Mouse (Mus musculus) lung, embryonic 14.5 days (tissue): Measurements from ENCODE around the gene Grin2a. TPM values are rescaled to one million over a fixed set of nuclear protein-coding genes. Genes with fewer than 3 reads are reported as not detected.

Source experiments
- ATAC-seq: fragments of 200-750 bp; cut with Nextera tagmentation; 2 replicates; pipeline ENCODE4 v1.8.0; 2017; ENCODE audit warnings: mild to moderate bottlenecking, moderate TSS enrichment, moderate library complexity; ENCODE audit not compliant: insufficient read depth
- DNase-seq: peaks from one replicate; pipeline ENCODE4 v3.0.0-alpha.2; 2015
- H3K27ac ChIP-seq: fragments of 300-500 bp; sonication (generic); 2 replicates; pipeline ENCODE4 v1.5.1; 2014; ENCODE audit warnings: low read depth, mild to moderate bottlenecking, moderate library complexity
- H3K27me3 ChIP-seq: fragments of 300-500 bp; sonication (generic); 2 replicates; pipeline ENCODE4 v1.6.1; 2014; ENCODE audit warnings: low read length, control low read depth; ENCODE audit not compliant: insufficient read depth
- H3K36me3 ChIP-seq: fragments of 300-500 bp; sonication (generic); 2 replicates; pipeline ENCODE4 v1.6.1; 2014; ENCODE audit warnings: control low read depth; ENCODE audit not compliant: insufficient read depth
- H3K4me1 ChIP-seq: fragments of 300-500 bp; sonication (generic); 2 replicates; pipeline ENCODE4 v1.6.1; 2014; ENCODE audit warnings: antibody characterized with exemption, control low read depth; ENCODE audit not compliant: insufficient read depth
- H3K4me2 ChIP-seq: fragments of 300-500 bp; sonication (generic); 2 replicates; pipeline ENCODE4 v1.6.1; 2014; ENCODE audit warnings: mild to moderate bottlenecking
- H3K4me3 ChIP-seq: fragments of 300-500 bp; sonication (generic); 2 replicates; pipeline ENCODE4 v1.5.1; 2014; ENCODE audit warnings: low read depth, low read length
- H3K9ac ChIP-seq: fragments of 300-500 bp; sonication (generic); 2 replicates; pipeline ENCODE4 v1.6.1; 2014
- H3K9me3 ChIP-seq: fragments of 300-500 bp; sonication (generic); 2 replicates; pipeline ENCODE4 v1.6.1; 2016; ENCODE audit warnings: low read depth, low read length, control low read depth
- CTCF ChIP-seq: IDR thresholded peaks from 2 replicates; pipeline ENCODE4 v1.5.1; 2016; ENCODE audit warnings: antibody characterized with exemption, low read depth
- WGBS: fragments of 180-500 bp; shearing (Covaris S2); extraction: QIAGEN DNeasy Blood & Tissue Kit; methylation state at CpG from one replicate; pipeline ENCODE4 v1.1.7; 2014; 5-methylcytosine and 5-hydroxymethylcytosine counted together
- polyA plus RNA-seq: library from polyadenylated mRNA; unstranded; fragments of >200 nt; fragmentation: Nextera tagmentation; extraction: Ambion mirVana; gene quantifications from 2 replicates; pipeline ENCODE4 v1.2.1, GENCODE M21; 2014

The Grin2a gene
- polyA plus RNA-seq, 1 experiment from 2014 or later: 0.01 TPM

DNA sequence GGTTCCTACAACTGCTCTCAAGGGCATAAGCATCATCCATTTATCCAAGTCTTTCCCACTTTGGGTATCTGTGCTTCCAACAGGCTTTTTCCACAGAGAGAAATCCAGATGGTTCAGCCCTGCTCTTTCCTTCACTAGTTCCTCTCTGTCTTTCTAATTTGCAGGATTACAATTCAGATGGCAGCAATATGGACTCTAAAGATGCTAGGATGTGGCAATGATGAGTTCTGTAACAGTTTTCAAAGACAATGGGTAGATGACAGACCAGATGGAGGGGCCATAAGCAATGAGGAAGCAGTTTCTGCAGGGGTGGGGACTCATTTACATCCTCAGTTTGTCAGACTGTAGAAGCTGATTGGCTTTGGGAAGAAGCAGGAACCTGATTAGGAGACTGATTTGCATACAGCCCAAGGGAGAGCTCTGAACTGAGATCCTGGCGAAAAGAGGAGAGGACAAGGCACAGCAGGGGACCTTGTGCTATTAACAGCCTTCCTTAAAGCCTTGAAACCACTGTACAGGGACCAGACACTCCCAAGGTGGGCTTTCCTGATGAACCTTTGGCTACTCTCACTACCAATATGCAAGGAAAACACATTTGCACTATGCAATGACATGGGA, 306.7 kb downstream of the Grin2a start:
- Histone ChIP-seq H3K9ac (no peak overlapping the region), H3K4me2 (no peak overlapping the region), H3K4me3 (no peak overlapping the region), H3K27me3 (no peaks in the 10 kb centered on the region), H3K27ac (no peak overlapping the region), H3K9me3 (no peaks in the 10 kb centered on the region), H3K4me1 (no peaks in the 10 kb centered on the region), H3K36me3 (no peaks in the 10 kb centered on the region)
- WGBS: 30% methylated on average over 1 of the region's 1 CpGs
- DNase-seq (no peak), ATAC-seq (no peak)
- no peak for TF ChIP-seq CTCF

DNA sequence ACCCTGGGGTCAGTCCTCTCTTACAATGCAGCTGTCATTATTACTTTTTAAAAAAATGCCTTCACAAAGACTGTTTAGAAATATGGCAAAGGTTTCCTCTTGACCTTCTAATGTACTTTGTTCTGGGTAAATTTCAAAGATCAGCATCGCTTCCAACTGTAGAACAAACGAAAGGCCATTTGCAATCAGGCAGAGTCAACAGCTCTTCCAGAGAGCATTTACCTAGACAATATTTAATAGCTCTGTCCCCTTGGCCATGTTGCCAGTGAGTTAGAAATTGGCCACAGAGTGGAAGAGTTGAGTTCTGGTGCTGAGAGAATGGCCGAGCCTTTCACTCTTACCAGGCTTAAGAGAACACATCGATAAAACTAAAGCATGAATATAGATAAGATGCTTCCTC, 314.8 kb downstream of the Grin2a start:
- Histone ChIP-seq H3K27ac (no peak overlapping the region), H3K9me3 (no peaks in the 10 kb centered on the region), H3K9ac (no peak overlapping the region), H3K4me2 (no peak overlapping the region), H3K27me3 (no peaks in the 10 kb centered on the region), H3K4me3 (no peak overlapping the region), H3K36me3 (no peaks in the 10 kb centered on the region), H3K4me1 (no peaks in the 10 kb centered on the region)
- 65% methylated on average over 4 of the region's 4 CpGs for WGBS
- ATAC-seq: no peak
- TF ChIP-seq CTCF: no peak
- DNase-seq: no peak

DNA sequence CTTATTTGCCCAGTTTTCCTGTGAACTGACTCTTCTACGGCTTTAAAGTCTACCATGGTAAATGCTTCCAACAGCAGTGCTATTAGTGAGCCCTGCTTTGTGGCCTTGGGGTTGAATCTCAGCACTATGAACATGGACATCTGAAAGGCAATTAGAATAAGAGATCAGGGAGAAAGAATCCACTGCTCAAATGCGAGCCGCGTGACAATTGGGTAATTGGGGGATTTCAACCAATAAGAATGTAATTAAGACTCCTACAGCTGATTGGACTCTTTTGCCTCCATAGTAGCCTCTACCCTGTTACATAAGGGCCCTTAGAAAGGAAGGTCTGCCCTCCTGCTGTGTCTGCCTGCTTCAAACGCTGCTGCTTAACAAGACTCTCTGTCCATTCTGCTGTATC, 315.4 kb downstream of the Grin2a start:
- Histone ChIP-seq H3K36me3 (no peaks in the 10 kb centered on the region), H3K4me2 (no peak overlapping the region), H3K4me1 (no peaks in the 10 kb centered on the region), H3K9me3 (no peaks in the 10 kb centered on the region), H3K27me3 (no peaks in the 10 kb centered on the region), H3K27ac (no peak overlapping the region), H3K9ac (no peak overlapping the region), H3K4me3 (no peak overlapping the region)
- TF ChIP-seq CTCF: no peak
- DNase-seq (no peak), ATAC-seq (no peak)
- 76% methylated on average over 5 of the region's 5 CpGs for WGBS

DNA sequence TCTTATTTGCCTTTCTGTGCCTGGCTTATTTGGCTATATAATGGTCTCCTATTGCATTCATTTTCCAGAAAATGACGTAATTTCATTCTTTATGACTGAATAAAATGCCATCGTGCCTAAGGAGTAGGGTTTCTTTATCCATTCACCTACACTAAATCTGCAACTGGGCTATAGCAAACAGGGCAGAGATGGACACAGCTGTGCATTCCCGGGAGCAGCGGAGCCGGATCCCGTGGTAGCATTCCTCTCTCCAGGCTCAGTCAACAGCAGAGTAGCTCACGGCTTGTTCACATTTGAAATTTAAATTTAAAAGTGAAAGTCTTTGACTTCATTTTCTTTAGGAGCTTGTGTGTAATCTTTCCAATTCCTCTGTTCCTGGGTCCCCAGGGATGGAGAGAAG, 316.6 kb downstream of the Grin2a start:
- Histone ChIP-seq H3K4me3 (no peak overlapping the region), H3K4me1 (no peaks in the 10 kb centered on the region), H3K9me3 (no peaks in the 10 kb centered on the region), H3K27ac (no peak overlapping the region), H3K27me3 (no peaks in the 10 kb centered on the region), H3K36me3 (no peaks in the 10 kb centered on the region), H3K4me2 (no peak overlapping the region), H3K9ac (no peak overlapping the region)
- 76% methylated on average over 7 of the region's 7 CpGs for WGBS
- ATAC-seq (no peak), DNase-seq (no peak)
- TF ChIP-seq CTCF: no peak

DNA sequence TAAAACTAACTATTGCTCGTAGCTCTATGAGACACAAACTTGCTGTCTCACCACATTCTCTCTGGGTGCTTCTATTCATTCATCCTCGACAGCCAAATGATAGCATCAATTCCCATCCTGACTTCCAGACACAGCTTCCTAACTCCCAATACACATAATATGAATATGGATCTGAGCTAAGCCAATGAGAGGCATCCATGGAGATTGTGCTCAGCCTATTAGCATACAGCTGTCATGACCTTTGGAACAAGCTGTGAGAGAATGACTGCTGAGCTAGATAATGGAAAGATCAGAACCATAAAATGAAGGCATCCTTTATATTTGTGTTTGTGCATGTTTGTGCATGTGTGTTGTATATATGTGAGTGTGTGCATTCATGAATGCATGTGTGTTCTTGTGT, 323.0 kb downstream of the Grin2a start:
- Histone ChIP-seq H3K4me3 (no peak overlapping the region), H3K27ac (no peak overlapping the region), H3K9me3 (no peaks in the 10 kb centered on the region), H3K4me1 (0 out of 2 replicates have a peak, but pooled peaks cover 3% of the 10 kb centered on the region), H3K4me2 (no peak overlapping the region), H3K9ac (no peak overlapping the region), H3K36me3 (no peaks in the 10 kb centered on the region), H3K27me3 (no peaks in the 10 kb centered on the region)
- no peak for TF ChIP-seq CTCF
- ATAC-seq: no peak
- WGBS: 62% methylated on average over 2 of the region's 2 CpGs
- DNase-seq: no peak

DNA sequence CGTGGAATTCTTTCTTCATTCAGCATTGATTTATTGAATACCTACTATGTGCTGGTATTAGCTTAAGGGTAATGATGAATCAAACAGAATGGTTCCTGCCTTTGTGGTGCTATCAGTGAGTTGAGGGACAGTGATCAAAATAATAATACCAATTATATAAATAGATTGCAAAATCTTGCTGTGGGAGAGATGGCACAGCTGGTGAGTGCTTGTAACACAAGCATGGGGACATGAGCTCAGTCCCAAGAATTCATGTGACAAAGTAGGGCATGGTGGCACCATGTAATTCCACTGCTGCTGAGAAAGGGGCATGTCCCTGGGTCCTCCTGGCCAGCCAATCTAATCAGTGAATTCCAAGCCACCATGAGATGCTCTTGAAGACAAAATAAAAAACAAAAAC, 324.1 kb downstream of the Grin2a start:
- H3K36me3 ChIP-seq: no peaks in the 10 kb centered on the region
- DNase-seq (peak; percentile 48), ATAC-seq (0 out of 2 replicates have a peak, but pooled peaks have one; percentile 41)
- H3K9me3 ChIP-seq: no peaks in the 10 kb centered on the region
- no peak for TF ChIP-seq CTCF
- H3K27ac ChIP-seq: no peak overlapping the region
- H3K27me3 ChIP-seq: no peaks in the 10 kb centered on the region
- H3K4me2 ChIP-seq: no peak overlapping the region
- no peak overlapping the region for H3K9ac ChIP-seq
- 41% methylated on average over 1 of the region's 1 CpGs for whole genome bisulfite sequencing
- H3K4me3 ChIP-seq: no peak overlapping the region
- H3K4me1 ChIP-seq: 0 out of 2 replicates have a peak, but pooled peaks cover 3% of the 10 kb centered on the region

DNA sequence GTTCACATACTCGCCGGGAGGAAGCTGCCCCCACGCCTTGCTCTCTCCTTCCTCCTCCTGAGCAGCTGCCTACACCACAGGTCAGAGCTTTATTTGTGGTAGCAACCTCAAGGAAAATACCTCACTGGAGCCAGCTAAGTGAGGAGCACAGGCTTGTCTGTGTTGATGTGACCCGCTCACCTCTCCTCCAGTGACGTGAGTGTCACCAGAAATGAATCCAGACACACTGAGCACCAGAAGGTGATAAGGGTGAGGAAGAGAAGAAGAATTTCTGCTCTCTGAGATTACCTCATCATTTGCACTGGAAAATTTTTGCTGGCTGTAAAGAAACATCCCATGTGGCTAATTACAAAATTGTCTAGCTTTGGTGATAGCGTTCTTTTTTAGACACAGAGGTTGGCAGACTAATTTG, 324.6 kb downstream of the Grin2a start:
- TF ChIP-seq CTCF: no peak
- H3K4me3 ChIP-seq: no peak overlapping the region
- H3K27me3 ChIP-seq: no peaks in the 10 kb centered on the region
- ATAC-seq (peak; percentile 49; the same call in 1 of the 2 replicates), DNase-seq (peak; percentile 15)
- WGBS: 32% methylated on average over 6 of the region's 6 CpGs
- H3K36me3 ChIP-seq: no peaks in the 10 kb centered on the region
- no peak overlapping the region for H3K27ac ChIP-seq
- H3K9me3 ChIP-seq: no peaks in the 10 kb centered on the region
- no peak overlapping the region for H3K9ac ChIP-seq
- 0 out of 2 replicates have a peak, but pooled peaks cover 3% of the 10 kb centered on the region for H3K4me1 ChIP-seq
- H3K4me2 ChIP-seq: 0 out of 2 replicates have a peak overlapping the region, but pooled peaks have one; percentile 15

DNA sequence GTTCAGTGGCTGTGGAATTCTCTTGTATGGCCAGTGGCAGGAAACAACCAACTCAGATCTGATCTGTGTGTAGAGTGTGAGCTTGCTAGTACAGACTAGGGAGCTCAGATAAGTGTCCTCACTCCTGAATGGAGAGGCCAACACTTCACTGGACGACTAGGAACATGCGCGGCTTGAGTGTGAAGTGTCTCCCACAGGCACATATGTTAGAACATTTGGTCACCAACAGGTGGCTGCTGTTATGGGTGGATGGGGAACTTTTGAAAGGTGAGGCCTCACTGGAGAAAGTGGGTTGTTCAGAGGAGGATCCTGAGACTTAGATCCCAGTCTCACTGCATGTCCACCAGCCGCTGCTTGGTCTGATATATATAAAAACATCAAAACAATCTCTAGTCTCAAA, 329.5 kb downstream of the Grin2a start:
- H3K4me2 ChIP-seq: no peak overlapping the region
- no peak overlapping the region for H3K27ac ChIP-seq
- WGBS: 76% methylated on average over 4 of the region's 4 CpGs
- TF ChIP-seq CTCF: no peak
- no peak overlapping the region for H3K4me3 ChIP-seq
- H3K36me3 ChIP-seq: no peaks in the 10 kb centered on the region
- H3K27me3 ChIP-seq: no peaks in the 10 kb centered on the region
- no peaks in the 10 kb centered on the region for H3K9me3 ChIP-seq
- no peak overlapping the region for H3K9ac ChIP-seq
- H3K4me1 ChIP-seq: peaks cover 5% of the 10 kb centered on the region; the same call in 1 of the 2 replicates
- no peak for ATAC-seq
- DNase-seq: no peak
